Mouse (Mus musculus) gastrocnemius, adult 2 months (tissue): ENCODE results near the gene Ttc28. TPM values are rescaled to one million over a fixed set of nuclear protein-coding genes. Genes with fewer than 3 reads are reported as not detected.

ENCODE experiments used
- DNase-seq: peaks from one replicate; pipeline ENCODE4 v3.0.0; 2022
- H3K27ac ChIP-seq: fragments of 200-600 bp; 2 replicates; pipeline ENCODE4 v1.8.1; 2022; ENCODE audit warnings: mild to moderate bottlenecking
- H3K4me3 ChIP-seq: fragments of 200-600 bp; 2 replicates; pipeline ENCODE4 v1.8.1; 2022; ENCODE audit warnings: mild to moderate bottlenecking, moderate library complexity
- CTCF ChIP-seq: fragments of 200-600 bp; IDR thresholded peaks from 2 replicates; pipeline ENCODE4 v1.8.1; 2022; ENCODE audit warnings: antibody characterized with exemption, mild to moderate bottlenecking, moderate library complexity
- intact Hi-C: fragments of 180-260 bp; cut with DNase I; formaldehyde crosslinking; loops from one replicate; pipeline ENCODE4 v1.15.1; 2025
- total RNA-seq, 2 experiments: library from RNA; stranded (reverse); gene quantifications; 2 replicates each; pipeline ENCODE4 v1.2.3; 2021

Gene Ttc28
- total RNA-seq, 2 experiments from 2014 or later = 11.9 to 16.6 TPM

- no peak for DNase-seq
- intact Hi-C loops = no loop called here
- no peak overlapping the region for H3K4me3 ChIP-seq
- peak overlapping the region; percentile 40; the same call in 1 of the 2 replicates for H3K27ac ChIP-seq
- no peak for TF ChIP-seq CTCF
These were observed 194.4 kb downstream of the Ttc28 start for GRCm38 (mm10) chr5:111074050-111074449.

DNA sequence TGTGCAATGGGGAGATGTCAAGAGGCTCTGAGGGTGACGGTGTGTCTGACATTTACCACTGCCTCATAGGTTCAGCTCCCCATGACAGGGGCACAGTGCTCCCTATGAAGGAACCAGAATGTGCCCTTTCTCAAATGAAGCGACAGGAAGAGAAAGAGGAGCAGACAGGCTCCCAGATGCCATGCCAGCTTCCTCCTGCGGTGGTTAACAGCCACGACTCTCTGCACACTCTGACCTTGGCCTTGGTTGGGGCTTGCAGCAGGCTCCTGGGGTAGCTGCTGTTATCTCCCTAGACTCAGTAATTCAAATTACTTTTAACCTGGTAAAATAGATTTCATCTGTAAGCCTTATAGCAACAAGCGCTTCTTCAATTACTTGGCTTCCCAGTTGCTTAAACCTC lies 196.2 kb downstream of the Ttc28 start:
- no peak for DNase-seq
- intact Hi-C loops = no loop called here
- Histone ChIP-seq H3K27ac (no peak overlapping the region), H3K4me3 (no peak overlapping the region)
- TF ChIP-seq CTCF = no peak

- DNase-seq = no peak
- Histone ChIP-seq H3K27ac (no peak overlapping the region), H3K4me3 (no peak overlapping the region)
- no peak for TF ChIP-seq CTCF
- intact Hi-C loops = no loop called here
These were observed 197.7 kb downstream of the Ttc28 start for GRCm38 (mm10) chr5:111077261-111077660.

DNA sequence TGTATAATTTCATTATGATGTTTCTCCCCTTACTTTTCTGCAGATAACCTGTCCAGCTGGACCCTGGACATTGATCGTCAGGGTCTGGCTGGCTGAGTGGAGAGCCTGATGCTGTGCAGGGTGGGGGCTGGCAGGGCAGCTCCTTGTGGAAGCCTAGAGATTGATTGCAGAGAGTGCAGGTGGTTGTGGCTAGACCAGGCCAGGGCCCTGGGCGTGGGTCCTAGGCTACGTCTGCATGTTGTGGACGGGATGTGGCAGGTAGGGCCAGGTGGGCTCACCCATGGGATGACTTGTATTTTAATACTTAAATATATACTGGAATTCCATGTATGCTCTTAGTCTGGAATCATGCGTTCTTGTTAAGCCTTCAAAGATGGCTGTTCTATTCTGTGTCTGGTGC lies 201.0 kb downstream of the Ttc28 start:
- Histone ChIP-seq H3K27ac (no peak overlapping the region), H3K4me3 (no peak overlapping the region)
- intact Hi-C loops = no loop called here
- DNase-seq = no peak
- no peak for TF ChIP-seq CTCF

GRCm38 (mm10) chr5:111085849-111086248 lies 206.2 kb downstream of the Ttc28 start:
- no peak for DNase-seq
- intact Hi-C loops = no loop called here
- TF ChIP-seq CTCF = no peak

DNA sequence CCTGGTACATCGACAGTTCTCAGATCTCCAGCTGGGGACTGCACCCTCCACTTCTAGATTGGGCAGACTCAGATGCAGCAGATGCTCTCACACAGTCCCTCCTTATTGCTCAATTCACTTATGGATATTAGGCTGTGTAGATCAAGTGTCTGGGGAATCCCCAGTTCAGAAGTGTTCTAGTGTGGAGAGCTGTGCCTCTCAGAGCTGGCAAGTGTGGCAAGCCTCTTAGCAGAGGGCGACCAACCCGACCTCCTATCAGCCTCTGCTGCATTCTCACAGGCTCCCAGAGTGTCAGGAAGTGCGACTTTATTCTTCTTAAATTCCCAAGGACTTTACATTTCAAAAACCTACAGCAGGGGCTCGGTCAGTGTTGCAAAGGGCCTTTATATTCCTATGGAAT lies 217.1 kb downstream of the Ttc28 start:
- DNase-seq = no peak
- intact Hi-C loops = no loop called here
- Histone ChIP-seq H3K27ac (no peak overlapping the region), H3K4me3 (no peak overlapping the region)
- no peak for TF ChIP-seq CTCF

More at GRCm38 (mm10) chr5:111085849-111086248, 206.2 kb downstream of the Ttc28 start:
- Histone ChIP-seq H3K4me3 (no peak overlapping the region), H3K27ac (no peak overlapping the region)

DNA sequence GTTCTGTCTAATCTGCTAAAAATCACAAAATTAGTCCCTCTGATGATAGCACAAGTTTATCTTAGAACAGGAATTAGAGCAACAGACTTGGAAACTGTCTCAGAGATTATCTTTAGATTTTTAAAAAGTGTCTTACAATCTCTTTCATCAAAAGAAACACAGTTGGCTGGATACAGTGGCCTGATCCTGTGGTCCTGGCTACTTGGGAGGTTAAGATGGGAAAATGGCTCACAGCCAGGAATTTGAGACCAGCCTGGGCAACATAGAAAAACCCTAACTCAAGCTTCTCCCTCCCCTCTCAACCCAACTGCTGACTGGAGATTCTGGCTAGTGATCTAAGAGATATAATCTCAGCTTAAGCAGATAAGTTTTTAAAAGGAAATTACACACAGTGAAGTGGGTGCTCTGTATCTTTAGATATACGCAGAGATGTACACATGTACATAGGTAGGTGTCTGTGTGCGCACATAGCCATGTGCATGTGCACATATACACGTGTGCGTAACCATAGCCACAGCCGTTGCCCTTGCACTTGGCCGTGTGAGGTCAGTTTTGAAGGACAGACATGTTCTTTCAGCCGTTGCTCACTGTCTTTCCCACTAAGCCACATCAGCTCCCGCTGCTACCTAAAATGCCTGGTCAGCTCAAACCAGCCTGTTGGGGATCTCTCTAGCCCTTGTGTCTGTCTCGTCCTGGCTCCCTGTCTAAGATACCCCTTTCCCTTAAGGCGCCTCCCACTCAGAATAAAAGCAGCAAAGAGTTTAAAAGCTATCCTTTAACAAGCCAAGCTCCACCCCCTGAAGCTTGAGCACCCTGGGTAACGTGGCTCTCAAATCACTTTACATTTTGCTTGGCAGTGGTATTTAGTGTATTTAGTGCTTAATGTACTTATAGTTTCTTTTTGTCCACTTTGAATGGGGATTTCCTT lies 217.9 kb downstream of the Ttc28 start:
- no peak overlapping the region for H3K4me3 ChIP-seq
- TF ChIP-seq CTCF = no peak
- DNase-seq = no peak
- peak overlapping the region; percentile 1; the same call in 1 of the 2 replicates for H3K27ac ChIP-seq
- intact Hi-C loops = no loop called here

GRCm38 (mm10) chr5:111098516-111099274 lies 219.1 kb downstream of the Ttc28 start:
- H3K4me3 ChIP-seq = no peak overlapping the region
- intact Hi-C loops = no loop called here
- TF ChIP-seq CTCF = no peak

DNA sequence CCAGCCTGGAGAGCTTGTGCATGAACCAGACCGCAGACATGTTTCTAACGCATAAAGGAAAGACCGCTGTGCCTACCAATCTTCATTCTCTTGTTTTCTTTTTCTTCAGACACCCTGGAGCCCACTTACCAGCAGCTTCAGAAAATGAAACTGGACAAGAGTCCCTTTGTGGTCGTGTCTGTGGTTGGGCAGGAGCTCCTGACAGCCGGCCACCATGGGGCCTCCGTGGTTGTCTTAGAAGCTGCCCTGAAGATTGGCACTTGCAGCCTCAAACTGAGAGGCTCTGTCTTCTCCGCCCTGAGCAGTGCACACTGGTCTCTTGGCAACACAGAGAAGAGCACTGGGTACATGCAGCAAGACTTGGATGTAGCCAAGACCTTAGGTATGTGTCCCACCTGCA lies 221.0 kb downstream of the Ttc28 start:
- TF ChIP-seq CTCF = no peak
- no peak overlapping the region for H3K27ac ChIP-seq
- no peak for DNase-seq
- no peak overlapping the region for H3K4me3 ChIP-seq
- intact Hi-C loops = no loop called here

More at GRCm38 (mm10) chr5:111098516-111099274, 219.1 kb downstream of the Ttc28 start:
- DNase-seq = no peak
- no peak overlapping the region for H3K27ac ChIP-seq

DNA sequence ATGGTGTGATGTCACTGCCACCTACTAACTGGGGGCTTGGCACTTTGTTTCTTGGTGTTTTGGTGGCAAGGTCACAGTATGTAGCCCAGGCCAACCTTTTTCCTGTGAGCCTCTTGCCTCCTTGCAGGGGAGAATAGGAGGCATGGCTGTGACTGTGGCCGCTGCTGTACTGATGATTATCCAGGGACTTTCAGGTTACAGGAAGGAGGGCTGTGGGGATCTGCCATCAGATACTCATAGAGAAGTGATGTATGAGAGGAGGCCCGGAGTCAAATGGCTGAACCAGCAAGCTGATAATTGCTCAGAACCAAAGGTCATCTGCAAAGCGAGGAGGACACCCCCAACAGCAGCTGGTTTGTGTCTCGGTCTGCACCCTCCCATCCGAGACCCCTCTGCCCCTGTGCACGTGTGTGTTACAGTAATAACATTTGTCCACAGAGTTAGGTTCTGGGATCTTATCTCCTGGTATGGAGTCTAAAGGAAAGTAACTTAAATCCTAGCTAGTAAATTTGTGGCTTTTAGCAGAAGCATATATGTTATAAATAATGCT lies 221.9 kb downstream of the Ttc28 start:
- DNase-seq = no peak
- intact Hi-C loops = no loop called here
- no peak for TF ChIP-seq CTCF
- Histone ChIP-seq H3K27ac (0 out of 2 replicates have a peak overlapping the region, but pooled peaks have one; percentile 20), H3K4me3 (no peak overlapping the region)

- TF ChIP-seq CTCF = no peak
- H3K27ac ChIP-seq = no peak overlapping the region
- DNase-seq = no peak
- intact Hi-C loops = no loop called here
- H3K4me3 ChIP-seq = no peak overlapping the region
These were observed 225.2 kb downstream of the Ttc28 start for GRCm38 (mm10) chr5:111104801-111105200.

DNA sequence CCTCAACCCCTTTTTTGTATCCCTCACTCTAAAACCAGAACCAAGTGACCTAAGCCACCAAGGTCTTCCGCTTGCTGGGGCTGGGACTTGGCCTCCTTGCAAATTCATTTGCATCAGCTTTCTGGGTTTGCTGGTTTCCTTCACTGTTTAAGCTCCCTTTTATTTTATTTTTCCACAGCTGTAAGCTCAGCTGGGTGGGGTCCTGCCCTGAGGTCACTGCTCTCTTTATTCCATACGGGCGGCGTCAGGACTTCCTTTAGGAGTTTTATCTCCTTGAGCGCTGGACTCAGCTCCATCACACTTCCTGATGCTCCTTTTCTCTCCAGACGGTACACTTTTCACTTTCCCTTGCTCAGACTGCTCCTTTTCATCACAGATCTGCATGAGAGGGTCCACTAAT lies 231.8 kb downstream of the Ttc28 start:
- H3K4me3 ChIP-seq = no peak overlapping the region
- peak overlapping the region; percentile 17; the same call in 1 of the 2 replicates for H3K27ac ChIP-seq
- intact Hi-C loops = no loop called here
- no peak for TF ChIP-seq CTCF
- DNase-seq = peak; percentile 14

- peak overlapping the region; percentile 83 for H3K27ac ChIP-seq
- intact Hi-C loops = no loop called here
- peak overlapping the region; percentile 19 for H3K4me3 ChIP-seq
- DNase-seq = peak; percentile 81
- TF ChIP-seq CTCF = no peak
These were observed 233.6 kb downstream of the Ttc28 start for GRCm38 (mm10) chr5:111113183-111113582.
